Mouse (Mus musculus): Measurements from ENCODE around the gene Tarbp2. TPM values are rescaled to one million over a fixed set of nuclear protein-coding genes. Genes with fewer than 3 reads are reported as not detected.
A peak's percentile ranks its signal among the peaks of the same experiment; 100 is the strongest.

The Tarbp2 gene
- total RNA-seq, 2 experiments from 2014 or later: 40.8 to 42.5 TPM

GRCm38 (mm10) chr15:102518859-102519201 lies 838 bp downstream of the Tarbp2 start:
- intact Hi-C loops (cut with DNase I): no loop called here
- DNase-seq (ENCODE audit: extremely low spot score in 1 of 2, low spot score in 2 of 2): no peak

GRCm38 (mm10) chr15:102519211-102520141 lies 1.5 kb downstream of the Tarbp2 start:
- intact Hi-C loops (cut with DNase I): no loop called here
- DNase-seq (ENCODE audit: extremely low spot score in 1 of 2, low spot score in 2 of 2): no peak

GRCm38 (mm10) chr15:102520416-102520815 lies 2.4 kb downstream of the Tarbp2 start:
- no peak for DNase-seq (ENCODE audit: extremely low spot score in 1 of 2, low spot score in 2 of 2)
- intact Hi-C loops (cut with DNase I): no loop called here

DNA sequence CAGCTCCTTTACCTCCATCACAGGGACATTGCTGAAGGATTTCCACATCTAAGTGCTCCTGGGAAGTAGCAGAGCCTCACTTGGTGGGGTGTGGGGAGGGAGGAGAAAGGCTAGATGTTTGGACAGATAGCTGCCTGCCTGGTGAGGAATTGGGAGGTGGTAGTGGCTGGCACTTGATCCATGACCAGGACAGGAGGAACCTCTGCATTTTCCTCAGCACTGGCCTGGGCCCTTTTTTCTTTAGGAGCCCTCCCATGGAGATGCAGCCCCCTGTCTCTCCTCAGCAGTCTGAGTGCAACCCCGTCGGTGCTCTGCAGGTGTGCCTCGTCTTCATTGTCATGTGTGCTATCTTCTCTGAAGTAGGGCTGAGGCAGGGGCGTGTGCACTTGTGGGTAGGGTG lies 3.5 kb downstream of the Tarbp2 start:
- intact Hi-C loops (cut with DNase I): no loop called here
- DNase-seq (ENCODE audit: extremely low spot score in 1 of 2, low spot score in 2 of 2): no peak

DNA sequence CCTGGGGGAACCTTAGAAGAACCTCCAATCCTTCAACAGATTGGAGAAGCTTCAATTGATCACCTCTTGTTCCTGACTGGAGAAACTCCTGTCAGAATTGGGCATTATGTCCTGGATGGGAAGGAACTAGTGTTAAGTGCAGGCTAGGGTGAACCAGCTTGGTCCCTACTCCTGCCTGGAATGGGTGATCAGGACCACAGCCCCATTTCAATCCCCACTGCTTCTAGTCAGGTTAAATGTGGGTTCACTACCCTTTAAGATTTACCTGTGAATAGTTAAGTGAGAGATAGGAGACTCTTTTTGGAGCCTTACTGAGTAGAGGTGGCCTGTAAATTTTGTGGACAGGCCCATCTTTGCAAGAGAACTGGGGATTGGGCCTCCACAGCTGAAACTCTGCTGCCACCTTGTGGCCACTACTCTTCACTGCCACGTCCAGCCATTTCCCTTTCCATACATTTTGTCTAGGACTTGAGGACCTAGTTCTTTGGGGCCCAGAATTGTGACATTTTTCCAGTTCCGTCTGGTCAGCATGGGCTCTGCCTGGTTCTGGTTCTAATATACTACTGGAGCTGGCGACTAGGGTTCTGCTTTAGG lies 7.0 kb downstream of the Tarbp2 start, which contains the start of gene Npff:
TSS of gene Npff (minus strand) at position 51 of the 594 bp plus-strand sequence.
- peak; percentile 70 to 80 for DNase-seq (ENCODE audit: extremely low spot score in 1 of 2, low spot score in 2 of 2)
- intact Hi-C loops (cut with DNase I): no loop called here

GRCm38 (mm10) chr15:102526111-102527002 lies 8.4 kb downstream of the Tarbp2 start:
- DNase-seq (ENCODE audit: extremely low spot score in 1 of 2, low spot score in 2 of 2): no peak
- intact Hi-C loops (cut with DNase I): no loop called here

DNA sequence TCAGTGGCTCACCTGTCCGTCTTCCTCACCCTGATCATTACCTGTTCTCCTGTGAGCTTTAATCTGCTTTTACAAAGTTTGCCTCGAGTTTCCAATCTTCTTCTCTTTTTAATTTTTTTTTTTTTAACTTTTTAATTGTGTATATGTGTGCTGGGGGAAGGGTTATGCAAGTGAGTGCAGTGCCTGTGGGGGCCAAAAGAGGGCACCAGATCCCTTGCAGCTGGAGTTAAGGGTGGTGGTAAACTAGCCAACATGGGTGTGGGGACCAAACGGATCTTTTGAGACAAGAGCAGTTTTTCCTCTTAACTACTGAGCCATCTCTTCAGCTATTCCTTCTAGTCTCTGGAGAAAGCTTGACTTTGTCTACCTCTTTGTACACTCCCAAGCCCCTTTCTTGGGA lies 9.9 kb downstream of the Tarbp2 start:
- intact Hi-C loops (cut with DNase I): no loop called here
- no peak for DNase-seq (ENCODE audit: extremely low spot score in 1 of 2, low spot score in 2 of 2)

GRCm38 (mm10) chr15:102528396-102528795 lies 10.4 kb downstream of the Tarbp2 start:
- intact Hi-C loops (cut with DNase I): no loop called here
- DNase-seq (ENCODE audit: extremely low spot score in 1 of 2, low spot score in 2 of 2): no peak

DNA sequence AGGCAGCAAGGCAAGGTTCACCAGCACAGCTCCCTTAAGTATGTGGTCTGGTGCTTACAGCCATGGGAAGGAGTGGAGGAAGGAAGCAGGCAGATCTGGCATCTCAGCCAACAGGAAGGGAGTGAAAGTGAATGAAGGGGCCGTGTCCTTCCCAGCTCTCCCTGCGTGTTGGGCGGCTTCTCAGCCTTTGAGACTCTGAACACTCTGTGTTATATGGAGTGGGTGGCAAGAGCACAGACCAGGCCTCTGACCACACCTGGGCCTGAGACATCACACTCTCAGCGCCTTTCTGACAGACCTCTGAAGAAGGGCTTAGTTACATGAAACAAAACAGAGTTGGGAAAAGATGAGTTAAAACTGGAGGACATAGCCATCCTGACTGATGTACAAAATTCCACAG lies 12.6 kb downstream of the Tarbp2 start:
- intact Hi-C loops (cut with DNase I): no loop called here

DNA sequence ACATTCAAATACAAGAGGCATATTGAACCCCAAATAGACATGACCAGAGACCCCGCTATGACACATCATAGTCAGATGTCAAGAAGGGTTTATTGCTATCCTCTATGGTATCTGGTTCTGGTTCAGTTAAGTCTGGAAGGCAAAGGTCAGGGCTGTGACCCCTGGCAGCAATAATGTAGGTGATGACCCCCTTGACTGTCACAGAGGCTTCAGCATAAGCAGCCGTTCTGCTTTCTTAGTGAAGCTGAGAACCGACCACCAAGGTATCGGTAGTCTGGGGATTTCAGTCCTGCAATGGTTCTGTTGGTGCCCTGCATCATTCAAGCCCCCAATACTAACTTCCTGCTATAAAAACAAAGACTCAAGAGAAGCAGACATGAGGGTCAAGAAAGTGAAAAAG lies 13.6 kb downstream of the Tarbp2 start:
- DNase-seq (ENCODE audit: extremely low spot score in 1 of 2, low spot score in 2 of 2): no peak
- intact Hi-C loops (cut with DNase I): no loop called here

More for the DNA sequence above, 12.6 kb downstream of the Tarbp2 start:
- no peak for DNase-seq (ENCODE audit: extremely low spot score in 1 of 2, low spot score in 2 of 2)

- no peak for DNase-seq (ENCODE audit: extremely low spot score in 1 of 2, low spot score in 2 of 2)
- intact Hi-C loops (cut with DNase I): no loop called here
These were observed 14.3 kb downstream of the Tarbp2 start for GRCm38 (mm10) chr15:102532106-102532900.

- intact Hi-C loops (cut with DNase I): no loop called here
- no peak for DNase-seq (ENCODE audit: extremely low spot score in 1 of 2, low spot score in 2 of 2)
These were observed 15.9 kb downstream of the Tarbp2 start for GRCm38 (mm10) chr15:102533926-102534325.

- no peak for DNase-seq (ENCODE audit: extremely low spot score in 1 of 2, low spot score in 2 of 2)
- intact Hi-C loops (cut with DNase I): loop anchor here (10.0 kb wide), 1 partner anchor 120 kb away; no protein-coding TSS in a partner anchor
These were observed 26.8 kb downstream of the Tarbp2 start for GRCm38 (mm10) chr15:102544801-102545200.

GRCm38 (mm10) chr15:102546246-102546645 lies 28.3 kb downstream of the Tarbp2 start:
- intact Hi-C loops (cut with DNase I): loop anchor here (10.0 kb wide), 1 partner anchor 119 kb away; no protein-coding TSS in a partner anchor
- DNase-seq (ENCODE audit: extremely low spot score in 1 of 2, low spot score in 2 of 2): no peak

GRCm38 (mm10) chr15:102546677-102547427 lies 28.9 kb downstream of the Tarbp2 start:
- DNase-seq (ENCODE audit: extremely low spot score in 1 of 2, low spot score in 2 of 2): peak; percentile 77 to 85
- intact Hi-C loops (cut with DNase I): loop anchor here (10.0 kb wide), 1 partner anchor 118 kb away; no protein-coding TSS in a partner anchor

DNA sequence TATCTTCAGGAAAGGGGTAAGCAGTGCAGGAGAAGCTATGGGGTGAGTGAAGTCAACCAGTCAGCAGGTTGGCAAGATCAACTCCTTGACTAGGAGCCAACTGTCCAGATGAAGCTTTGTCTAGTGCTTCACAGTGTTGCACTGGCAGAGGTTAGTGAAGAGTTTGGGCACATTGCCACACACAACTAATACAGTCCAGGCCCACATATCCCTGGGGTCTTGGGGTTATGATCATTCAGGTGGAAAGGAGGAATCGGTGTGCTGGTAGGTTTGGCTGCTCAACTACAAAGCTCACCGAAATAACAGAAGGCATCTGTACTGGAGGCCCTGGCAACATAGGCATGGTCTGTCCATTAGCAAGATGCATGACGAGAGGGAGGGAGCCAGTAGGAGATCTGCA lies 29.5 kb downstream of the Tarbp2 start:
- intact Hi-C loops (cut with DNase I): loop anchor here (10.0 kb wide), 1 partner anchor 117 kb away; no protein-coding TSS in a partner anchor

DNA sequence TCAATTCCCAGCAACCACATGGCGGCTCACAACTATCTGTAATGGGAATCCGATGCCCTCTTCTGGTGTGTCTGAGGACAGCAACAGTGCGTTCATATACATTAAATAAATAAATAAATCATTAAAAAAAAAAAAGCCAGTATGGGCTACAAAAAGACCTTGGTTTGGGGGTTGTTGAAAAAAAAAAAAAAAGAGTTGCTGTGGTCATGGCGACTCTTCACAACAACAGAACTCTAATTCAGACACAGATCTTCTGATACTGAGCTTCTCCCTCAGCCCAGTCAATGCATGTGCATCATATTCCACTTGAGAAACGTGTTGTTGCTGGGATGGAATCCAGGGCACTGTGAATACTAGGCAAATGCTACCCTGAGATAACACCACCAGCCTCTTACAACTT lies 34.6 kb downstream of the Tarbp2 start:
- intact Hi-C loops (cut with DNase I): no loop called here
- DNase-seq (ENCODE audit: extremely low spot score in 1 of 2, low spot score in 2 of 2): no peak

More for the DNA sequence above, 29.5 kb downstream of the Tarbp2 start:
- DNase-seq (ENCODE audit: extremely low spot score in 1 of 2, low spot score in 2 of 2): no peak

- DNase-seq (ENCODE audit: extremely low spot score in 1 of 2, low spot score in 2 of 2): no peak
- intact Hi-C loops (cut with DNase I): no loop called here
These were observed 37.6 kb downstream of the Tarbp2 start for GRCm38 (mm10) chr15:102555581-102555980.

Data from left cerebral cortex, postnatal 10 days (tissue).